Mouse (Mus musculus) heart, postnatal 36 days (tissue): ENCODE results near the gene Ift172. TPM values are rescaled to one million over a fixed set of nuclear protein-coding genes. Genes with fewer than 3 reads are reported as not detected.

Experiments used
- DNase-seq, 2 experiments: peaks; one replicate each; pipeline ENCODE4 v3.0.0; 2021 to 2022
- intact Hi-C: fragments of 180-260 bp; cut with DNase I; formaldehyde crosslinking; loops from one replicate; pipeline ENCODE4 v1.15.1; 2025
- total RNA-seq, 2 experiments: library from RNA; stranded (reverse); gene quantifications; 2 replicates each; pipeline ENCODE4 v1.2.3; 2021

Ift172 gene
- 10 to 100 TPM; 36.8 to 43.6 TPM for total RNA-seq

DNA sequence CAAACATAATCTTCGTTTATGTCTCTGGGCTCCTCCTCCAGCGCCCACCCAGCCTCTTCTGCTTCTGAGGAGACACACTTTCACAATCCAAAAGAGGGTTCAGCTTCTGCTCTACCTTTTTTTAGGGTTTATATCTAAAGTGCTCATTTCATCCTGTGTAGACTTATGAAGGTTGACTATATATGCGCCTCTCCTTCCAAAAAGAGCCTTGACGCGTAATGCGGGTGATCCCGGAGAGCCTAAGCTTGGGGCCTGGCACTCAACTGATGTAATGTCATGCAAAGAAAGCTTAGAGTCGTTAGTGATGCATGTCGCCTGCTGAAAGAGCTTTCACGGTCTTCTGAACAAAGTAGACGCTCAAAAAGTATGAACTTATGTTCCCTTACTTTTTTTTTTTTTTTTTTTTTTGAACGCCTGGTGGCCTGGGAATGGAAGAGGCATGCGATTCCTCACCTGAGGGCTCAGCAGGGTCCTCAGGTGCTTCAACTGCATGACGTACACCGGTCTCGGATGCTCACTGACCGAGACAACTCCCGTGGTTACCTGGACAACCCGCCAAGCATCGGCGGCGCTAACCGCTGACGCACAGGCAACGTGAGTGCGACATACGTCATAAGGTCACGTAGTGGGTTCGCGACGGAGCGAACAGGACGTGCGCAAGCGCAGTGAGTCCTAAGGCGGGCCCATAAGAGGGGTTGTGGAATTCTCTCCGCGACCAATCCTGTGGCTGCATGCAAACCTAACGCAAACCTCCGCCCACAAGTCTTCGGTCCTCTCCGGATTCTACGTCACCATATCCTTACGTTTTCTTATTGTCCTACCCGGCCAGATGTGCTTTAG is at the start of gene Ift172:
TSS of gene Ift172 (minus strand) at position 596 of the 840 bp plus-strand sequence.
- peak; percentile 92 to 94 for DNase-seq
- intact Hi-C loops, result loop anchor here (2.0 to 10.0 kb wide), 4 partner anchors 50 to 236 kb away; partner anchors contain the start of genes Cad, Eif2b4, Gm9970 and Nrbp1

- intact Hi-C loops, result loop anchor here (5.0 kb wide), 3 partner anchors 106 to 176 kb away; partner anchors contain the start of genes Mpv17 and Ppm1g
- peak; percentile 54 to 62 for DNase-seq
Measured at GRCm38 (mm10) chr5:31328255-31328654, 37.3 kb upstream of the Ift172 start.

DNA sequence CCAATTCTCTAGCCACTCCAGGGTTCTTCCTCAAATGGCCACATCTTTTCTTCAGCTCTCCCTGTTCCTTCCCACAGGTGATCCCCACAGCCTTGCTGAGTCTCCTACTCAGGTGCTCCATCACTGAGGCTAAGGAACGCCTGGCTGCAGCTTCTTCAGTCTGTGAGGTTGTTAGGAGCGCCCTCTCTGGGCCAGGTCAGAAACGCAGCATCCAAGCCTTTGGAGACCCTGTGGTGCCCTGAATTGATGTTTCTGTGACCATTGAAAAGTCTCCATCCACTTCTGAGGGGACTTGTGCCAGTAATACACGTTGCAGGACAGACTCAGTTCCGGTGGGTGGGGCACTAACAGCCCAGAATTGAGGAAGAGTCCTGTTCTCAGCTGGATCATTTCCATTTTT is 35.9 kb upstream of the Ift172 start:
- peak in 1 of 2 experiments; percentile 3 for DNase-seq
- intact Hi-C loops, result loop anchor here (5.0 kb wide), 3 partner anchors 105 to 175 kb away; partner anchors contain the start of genes Mpv17 and Ppm1g

DNA sequence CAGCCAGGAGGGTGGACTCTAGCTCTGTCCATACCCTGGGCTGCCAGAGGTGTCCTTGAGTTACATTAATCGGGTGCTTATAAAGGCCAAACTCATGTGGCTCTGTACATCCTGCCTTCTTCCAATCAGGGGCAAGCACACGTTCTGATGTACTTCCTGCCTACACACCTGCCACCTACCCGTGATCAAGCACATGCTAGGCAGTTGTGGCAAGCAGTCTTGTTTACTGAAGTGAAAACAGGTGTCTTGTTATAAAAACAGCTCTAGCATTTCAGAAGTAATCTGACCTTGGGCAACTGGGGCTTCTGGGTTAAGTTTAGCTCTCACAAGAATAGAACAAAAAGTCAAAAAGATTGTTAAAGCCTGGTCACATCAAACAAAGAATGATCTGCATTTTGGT is 33.2 kb upstream of the Ift172 start:
- intact Hi-C loops, result no loop called here
- no peak for DNase-seq

- intact Hi-C loops, result no loop called here
- DNase-seq, result no peak
Measured at GRCm38 (mm10) chr5:31322776-31323175, 31.9 kb upstream of the Ift172 start.

DNA sequence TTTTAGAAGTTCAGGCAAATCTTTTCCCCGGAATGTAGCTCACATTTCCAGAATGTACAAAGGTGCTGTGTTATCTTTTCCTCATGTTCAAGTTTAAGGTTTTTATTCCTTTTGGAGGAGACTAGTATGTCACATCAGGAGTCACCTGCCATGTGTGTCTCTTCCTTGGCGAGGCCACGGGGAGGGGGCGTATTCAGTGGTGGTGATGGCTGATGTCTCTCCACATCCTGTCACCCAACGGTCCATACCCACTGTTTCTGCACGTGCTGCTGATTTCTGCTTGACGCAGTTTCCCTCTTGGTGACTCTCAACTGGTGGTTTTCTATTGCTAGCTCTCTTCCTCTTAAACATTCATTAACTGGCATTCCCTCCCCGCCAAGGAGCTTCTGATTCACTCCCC is 21.9 kb upstream of the Ift172 start:
- intact Hi-C loops, result no loop called here
- no peak for DNase-seq

GRCm38 (mm10) chr5:31303093-31303492 is 12.2 kb upstream of the Ift172 start:
- no peak for DNase-seq
- intact Hi-C loops, result no loop called here

DNA sequence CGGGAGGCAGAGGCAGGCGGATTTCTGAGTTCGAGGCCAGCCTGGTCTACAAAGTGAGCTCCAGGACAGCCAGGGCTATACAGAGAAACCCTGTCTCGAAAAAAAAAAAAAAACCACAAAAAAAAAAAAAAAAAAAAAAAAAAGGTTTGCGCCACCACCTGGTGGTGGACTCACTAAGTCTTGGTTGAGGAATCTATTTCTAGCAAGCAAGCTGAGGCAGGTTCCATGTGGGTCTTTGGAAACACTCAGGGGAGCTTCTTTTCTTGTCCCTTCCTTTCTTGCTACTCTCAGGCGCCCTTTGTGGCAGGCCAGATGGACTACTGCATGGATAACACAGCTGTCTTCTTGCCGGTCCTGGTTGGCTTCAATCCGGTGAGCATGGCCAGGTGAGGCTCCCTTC is 10.9 kb upstream of the Ift172 start:
- intact Hi-C loops, result no loop called here
- no peak for DNase-seq

- intact Hi-C loops, result loop anchor here (10.0 kb wide), 1 partner anchor 244 kb away; the partner anchor contains the start of gene Cad
- no peak for DNase-seq
Measured at GRCm38 (mm10) chr5:31298486-31298885, 7.6 kb upstream of the Ift172 start.

DNA sequence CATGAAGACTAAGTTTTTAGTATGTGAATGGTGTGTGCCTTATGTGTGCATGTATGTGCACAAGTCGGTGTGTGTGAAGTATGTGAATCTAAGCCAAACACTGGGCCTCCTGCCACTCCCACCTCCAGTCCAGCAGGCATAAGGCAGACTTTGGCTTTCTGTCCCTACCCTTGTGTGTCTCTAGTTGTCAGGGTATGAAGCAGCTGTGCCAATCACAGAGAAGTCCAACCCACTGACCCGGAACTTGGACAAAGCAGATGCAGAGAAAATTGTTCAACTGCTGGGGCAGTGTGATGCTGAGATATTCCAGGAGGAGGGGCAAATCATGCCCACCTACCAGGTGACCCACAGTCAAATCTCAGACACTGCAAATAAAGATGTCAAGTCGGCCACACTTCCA is 7.1 kb upstream of the Ift172 start:
- intact Hi-C loops, result loop anchor here (10.0 kb wide), 1 partner anchor 243 kb away; the partner anchor contains the start of gene Cad
- DNase-seq, result no peak

DNA sequence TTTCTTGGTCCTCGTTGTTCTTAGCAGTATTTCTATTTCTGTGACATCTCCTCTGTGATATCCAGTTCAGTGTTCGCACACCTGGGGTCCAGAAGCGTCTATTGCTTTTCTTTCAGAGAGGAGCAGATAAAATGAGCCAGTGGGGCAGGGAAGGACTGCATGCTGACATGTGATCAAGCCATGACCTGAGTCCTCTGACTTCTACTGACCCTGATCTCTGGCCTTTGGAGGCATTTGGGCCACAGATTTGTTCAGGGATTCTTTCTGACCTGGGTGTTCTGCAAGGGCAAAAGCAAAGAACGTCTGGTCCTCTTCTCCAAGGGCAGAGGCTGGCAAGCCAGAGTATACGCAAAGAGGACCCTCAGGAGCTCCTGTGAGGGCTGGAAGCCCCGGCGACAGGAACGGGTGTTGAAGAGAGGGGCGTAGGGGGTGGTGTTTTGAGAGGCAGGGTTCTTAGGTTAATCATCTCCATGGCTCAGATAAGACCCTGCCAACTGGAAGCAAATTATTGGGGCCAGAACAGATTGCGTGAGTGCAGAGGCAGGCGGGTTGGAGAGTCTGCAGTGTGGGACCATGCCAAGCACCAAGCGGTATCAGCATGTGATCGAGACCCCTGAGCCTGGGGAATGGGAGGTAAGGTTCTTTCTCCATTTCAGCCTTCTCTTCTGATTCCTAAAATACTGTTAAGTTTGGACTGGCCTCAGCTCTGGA is 6.3 kb upstream of the Ift172 start, which contains the start of gene Gckr:
TSS of gene Gckr (plus strand) at position 397 of the 711 bp plus-strand sequence.
- intact Hi-C loops, result loop anchor here (10.0 kb wide), 1 partner anchor 242 kb away; the partner anchor contains the start of gene Cad
- no peak for DNase-seq

DNA sequence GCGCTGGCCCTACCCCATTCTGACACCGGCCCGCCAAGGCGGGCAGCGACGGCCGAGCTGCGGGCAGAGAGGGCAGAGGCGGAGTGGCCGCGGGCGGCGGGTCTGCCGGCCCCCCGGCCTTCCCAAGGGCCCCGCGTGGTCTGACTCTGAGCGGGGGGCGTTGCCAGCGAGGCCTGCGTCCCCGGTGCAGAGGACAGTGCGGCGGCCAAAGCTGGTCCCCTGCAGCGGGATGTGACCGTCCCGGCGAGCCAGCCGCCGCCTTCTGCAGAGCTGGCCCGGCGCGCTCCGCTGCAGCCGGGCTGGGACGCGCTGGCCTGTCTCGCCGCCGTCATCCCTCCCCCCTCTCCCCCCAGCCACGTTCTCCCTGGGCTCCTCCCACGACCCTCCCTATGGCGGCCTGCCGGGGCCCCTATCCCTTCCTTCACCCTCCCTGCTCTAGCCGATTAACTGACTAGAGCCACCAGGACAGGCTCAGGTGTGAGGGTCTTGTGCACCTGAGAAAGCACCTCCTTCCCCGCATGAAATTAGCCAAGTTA is 4.8 kb upstream of the Ift172 start, which contains the start of gene Fndc4:
TSS of gene Fndc4 (minus strand) at position 475 of the 536 bp plus-strand sequence.
- peak; percentile 23 to 36 for DNase-seq
- intact Hi-C loops, result loop anchor here (10.0 kb wide), 1 partner anchor 241 kb away; the partner anchor contains the start of gene Cad

DNA sequence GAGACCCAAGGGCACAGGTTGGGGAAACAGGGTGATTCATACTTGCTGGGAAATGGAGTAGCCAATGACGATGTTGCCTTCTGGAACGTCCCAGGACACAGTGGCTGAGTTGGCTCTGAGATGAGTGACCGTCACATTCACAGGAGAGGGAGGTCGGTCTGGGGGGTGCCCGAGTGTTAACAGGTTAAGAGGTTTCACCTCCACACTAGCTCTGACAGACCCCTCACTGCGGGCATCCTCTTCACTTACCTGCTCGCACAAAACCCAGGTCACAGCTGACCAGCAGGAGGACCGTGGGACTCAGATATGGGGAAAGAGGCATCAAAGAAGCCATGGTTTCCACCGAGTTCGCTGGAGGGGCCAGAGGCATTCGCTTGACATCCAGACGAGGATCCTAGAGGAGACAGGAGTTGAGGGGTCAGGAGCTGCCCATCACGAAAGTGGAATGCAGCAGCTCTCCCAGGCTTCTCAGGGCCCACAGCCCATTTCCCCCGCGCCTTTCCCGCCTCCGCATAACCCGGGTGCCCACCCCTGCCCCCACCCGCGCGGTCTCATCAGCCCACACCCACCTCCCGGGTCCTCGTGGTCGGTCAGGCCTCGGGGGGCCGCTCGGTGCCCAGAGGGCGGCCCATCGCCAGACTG is 4.2 kb upstream of the Ift172 start:
- intact Hi-C loops, result loop anchor here (5.0 to 10.0 kb wide), 3 partner anchors 73 to 240 kb away; partner anchors contain the start of genes Cad, Eif2b4, Ppm1g and Snx17
- no peak for DNase-seq

- DNase-seq, result no peak
- intact Hi-C loops, result loop anchor here (2.0 to 10.0 kb wide), 4 partner anchors 51 to 237 kb away; partner anchors contain the start of genes Cad, Eif2b4, Gm9970 and Nrbp1
Measured at GRCm38 (mm10) chr5:31291361-31291688, 409 bp upstream of the Ift172 start.

- intact Hi-C loops, result loop anchor here (2.0 to 10.0 kb wide), 4 partner anchors 49 to 235 kb away; partner anchors contain the start of genes Cad, Eif2b4, Gm9970 and Nrbp1
- no peak for DNase-seq
Measured at GRCm38 (mm10) chr5:31289626-31290230, 1.2 kb downstream of the Ift172 start.

- intact Hi-C loops, result no loop called here
- no peak for DNase-seq
Measured at GRCm38 (mm10) chr5:31288655-31289054, 2.3 kb downstream of the Ift172 start.

- intact Hi-C loops, result no loop called here
- no peak for DNase-seq
Measured at GRCm38 (mm10) chr5:31288225-31288624, 2.7 kb downstream of the Ift172 start.

DNA sequence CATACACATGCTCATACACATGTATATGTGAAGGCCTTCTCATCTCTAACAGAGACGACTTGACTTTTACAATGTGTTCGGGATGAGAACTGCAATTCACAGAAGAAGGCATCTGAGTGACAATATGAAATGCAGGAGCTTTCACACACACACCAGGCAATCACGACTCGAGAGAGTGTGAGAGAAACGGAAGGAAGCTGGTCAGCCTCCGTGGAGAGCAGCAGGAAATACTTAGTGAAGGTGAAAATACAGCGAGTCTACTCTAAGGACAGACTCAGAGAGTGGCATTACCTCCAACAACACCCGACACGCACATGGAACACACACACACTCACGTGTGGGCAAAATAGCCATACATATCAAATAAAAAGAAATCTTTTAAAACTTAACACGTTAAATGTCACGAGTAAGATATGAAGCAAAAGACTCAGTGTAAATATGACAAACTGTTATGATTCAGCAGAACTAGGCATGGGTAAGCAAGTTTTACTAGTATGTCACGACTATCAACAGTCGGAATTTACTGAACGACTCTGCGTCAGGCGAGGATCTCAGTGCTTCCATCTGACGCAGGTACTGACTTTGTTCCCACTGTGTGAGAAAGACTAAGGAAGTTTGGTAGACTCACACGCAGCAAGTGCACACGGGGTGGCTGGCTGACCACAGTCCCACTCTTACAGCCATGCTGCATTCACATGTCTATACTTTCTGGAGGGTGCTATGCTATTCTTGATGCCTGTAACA is 11.5 kb downstream of the Ift172 start:
- intact Hi-C loops, result no loop called here
- no peak for DNase-seq

- DNase-seq, result no peak
- intact Hi-C loops, result no loop called here
Measured at GRCm38 (mm10) chr5:31273018-31273417, 17.9 kb downstream of the Ift172 start.
